Mouse (Mus musculus): ENCODE results near the gene Emc6. TPM values are rescaled to one million over a fixed set of nuclear protein-coding genes. Genes with fewer than 3 reads are reported as not detected.

Emc6 gene
- polyA plus RNA-seq (2012; rRNA removed): 27.2 and 42.2 TPM in 2 replicates

- WGBS: under 1% methylated on average over 81 of the region's 81 CpGs
- Histone ChIP-seq H3K4me3 (ENCODE audit: extremely low read depth, insufficient read depth, insufficient read length) (peak within 1 kb of the TSS; percentile 75), H3K4me1 (ENCODE audit: control insufficient read depth, insufficient read depth, insufficient read length) (peaks cover 5% of the 10 kb centered on the region), H3K27me3 (ENCODE audit: control insufficient read depth, insufficient read depth, low read length) (no peaks in the 10 kb centered on the region), H3K36me3 (ENCODE audit: control insufficient read depth, insufficient read depth, low read length) (no peaks in the 10 kb centered on the region), H3K27ac (ENCODE audit: insufficient read depth, low read length) (peak within 1 kb of the TSS; percentile 73)
- TF ChIP-seq CTCF (IDR thresholded peaks at IDR 0.05; ENCODE audit: extremely low read depth, insufficient read depth, insufficient read length, insufficient replicate concordance) (no peak), POLR2A (IDR thresholded peaks at IDR 0.05; ENCODE audit: low read depth, low read length) (peak; percentile 61)
- peak; percentile 95 to 96 for DNase-seq (ENCODE audit: low read depth in 1 of 2, low spot score in 2 of 2)
Observed at GRCm38 (mm10) chr11:73176608-73177508, at the start of gene Emc6, which contains the start of gene Tax1bp3. Gene Emc6, minus strand, starts transcription at chr11:73177037. Gene Tax1bp3, plus strand, starts transcription at chr11:73177083.

- H3K36me3 ChIP-seq (ENCODE audit: control insufficient read depth, insufficient read depth, low read length): peaks cover 2% of the 10 kb centered on the region
- no peak for DNase-seq (ENCODE audit: low read depth in 1 of 2, low spot score in 2 of 2)
- no peaks in the 10 kb centered on the region for H3K27me3 ChIP-seq (ENCODE audit: control insufficient read depth, insufficient read depth, low read length)
- H3K4me3 ChIP-seq (ENCODE audit: extremely low read depth, insufficient read depth, insufficient read length): no peak overlapping the region
- H3K4me1 ChIP-seq (ENCODE audit: control insufficient read depth, insufficient read depth, insufficient read length): no peaks in the 10 kb centered on the region
- no peak for TF ChIP-seq POLR2A (IDR thresholded peaks at IDR 0.05; ENCODE audit: low read depth, low read length)
- no peak for TF ChIP-seq CTCF (IDR thresholded peaks at IDR 0.05; ENCODE audit: extremely low read depth, insufficient read depth, insufficient read length, insufficient replicate concordance)
- WGBS: 88% methylated on average over 6 of the region's 6 CpGs
- no peak overlapping the region for H3K27ac ChIP-seq (ENCODE audit: insufficient read depth, low read length)
Observed at GRCm38 (mm10) chr11:73225856-73226255, 49.0 kb upstream of the Emc6 start.

GRCm38 (mm10) chr11:73223966-73224365 lies 47.1 kb upstream of the Emc6 start:
- no peak for DNase-seq (ENCODE audit: low read depth in 1 of 2, low spot score in 2 of 2)
- Histone ChIP-seq H3K27me3 (ENCODE audit: control insufficient read depth, insufficient read depth, low read length) (no peaks in the 10 kb centered on the region), H3K4me3 (ENCODE audit: extremely low read depth, insufficient read depth, insufficient read length) (no peak overlapping the region), H3K27ac (ENCODE audit: insufficient read depth, low read length) (no peak overlapping the region), H3K36me3 (ENCODE audit: control insufficient read depth, insufficient read depth, low read length) (peaks cover 2% of the 10 kb centered on the region), H3K4me1 (ENCODE audit: control insufficient read depth, insufficient read depth, insufficient read length) (no peaks in the 10 kb centered on the region)
- no peak for TF ChIP-seq POLR2A (IDR thresholded peaks at IDR 0.05; ENCODE audit: low read depth, low read length)
- TF ChIP-seq CTCF (IDR thresholded peaks at IDR 0.05; ENCODE audit: extremely low read depth, insufficient read depth, insufficient read length, insufficient replicate concordance): no peak
- WGBS: 80% methylated on average over 2 of the region's 2 CpGs

GRCm38 (mm10) chr11:73222846-73223245 lies 46.0 kb upstream of the Emc6 start:
- H3K27ac ChIP-seq (ENCODE audit: insufficient read depth, low read length): no peak overlapping the region
- peaks cover 2% of the 10 kb centered on the region for H3K36me3 ChIP-seq (ENCODE audit: control insufficient read depth, insufficient read depth, low read length)
- no peaks in the 10 kb centered on the region for H3K27me3 ChIP-seq (ENCODE audit: control insufficient read depth, insufficient read depth, low read length)
- no peak for DNase-seq (ENCODE audit: low read depth in 1 of 2, low spot score in 2 of 2)
- no peak overlapping the region for H3K4me3 ChIP-seq (ENCODE audit: extremely low read depth, insufficient read depth, insufficient read length)
- H3K4me1 ChIP-seq (ENCODE audit: control insufficient read depth, insufficient read depth, insufficient read length): no peaks in the 10 kb centered on the region
- 63% methylated on average over 5 of the region's 5 CpGs for WGBS
- TF ChIP-seq POLR2A (IDR thresholded peaks at IDR 0.05; ENCODE audit: low read depth, low read length): no peak
- no peak for TF ChIP-seq CTCF (IDR thresholded peaks at IDR 0.05; ENCODE audit: extremely low read depth, insufficient read depth, insufficient read length, insufficient replicate concordance)

- Histone ChIP-seq H3K27ac (ENCODE audit: insufficient read depth, low read length) (no peak overlapping the region), H3K27me3 (ENCODE audit: control insufficient read depth, insufficient read depth, low read length) (no peaks in the 10 kb centered on the region), H3K36me3 (ENCODE audit: control insufficient read depth, insufficient read depth, low read length) (peaks cover 2% of the 10 kb centered on the region), H3K4me1 (ENCODE audit: control insufficient read depth, insufficient read depth, insufficient read length) (no peaks in the 10 kb centered on the region), H3K4me3 (ENCODE audit: extremely low read depth, insufficient read depth, insufficient read length) (no peak overlapping the region)
- WGBS: 89% methylated on average over 1 of the region's 1 CpGs
- no peak for DNase-seq (ENCODE audit: low read depth in 1 of 2, low spot score in 2 of 2)
- TF ChIP-seq CTCF (IDR thresholded peaks at IDR 0.05; ENCODE audit: extremely low read depth, insufficient read depth, insufficient read length, insufficient replicate concordance) (no peak), POLR2A (IDR thresholded peaks at IDR 0.05; ENCODE audit: low read depth, low read length) (no peak)
Observed at GRCm38 (mm10) chr11:73220651-73221050, 43.8 kb upstream of the Emc6 start.

- no peaks in the 10 kb centered on the region for H3K27me3 ChIP-seq (ENCODE audit: control insufficient read depth, insufficient read depth, low read length)
- H3K4me1 ChIP-seq (ENCODE audit: control insufficient read depth, insufficient read depth, insufficient read length): no peaks in the 10 kb centered on the region
- H3K27ac ChIP-seq (ENCODE audit: insufficient read depth, low read length): no peak overlapping the region
- H3K4me3 ChIP-seq (ENCODE audit: extremely low read depth, insufficient read depth, insufficient read length): no peak overlapping the region
- no peak for TF ChIP-seq CTCF (IDR thresholded peaks at IDR 0.05; ENCODE audit: extremely low read depth, insufficient read depth, insufficient read length, insufficient replicate concordance)
- DNase-seq (ENCODE audit: low read depth in 1 of 2, low spot score in 2 of 2): no peak
- 83% methylated on average over 2 of the region's 2 CpGs for WGBS
- H3K36me3 ChIP-seq (ENCODE audit: control insufficient read depth, insufficient read depth, low read length): peaks cover 2% of the 10 kb centered on the region
Observed at GRCm38 (mm10) chr11:73219671-73220070, 42.8 kb upstream of the Emc6 start.

- Histone ChIP-seq H3K4me3 (ENCODE audit: extremely low read depth, insufficient read depth, insufficient read length) (no peak overlapping the region), H3K4me1 (ENCODE audit: control insufficient read depth, insufficient read depth, insufficient read length) (no peaks in the 10 kb centered on the region), H3K27ac (ENCODE audit: insufficient read depth, low read length) (no peak overlapping the region), H3K36me3 (ENCODE audit: control insufficient read depth, insufficient read depth, low read length) (no peaks in the 10 kb centered on the region), H3K27me3 (ENCODE audit: control insufficient read depth, insufficient read depth, low read length) (no peaks in the 10 kb centered on the region)
- no peak for TF ChIP-seq POLR2A (IDR thresholded peaks at IDR 0.05; ENCODE audit: low read depth, low read length)
- DNase-seq (ENCODE audit: low read depth in 1 of 2, low spot score in 2 of 2): no peak
- 91% methylated on average over 3 of the region's 3 CpGs for WGBS
Observed at GRCm38 (mm10) chr11:73213956-73214355, 37.1 kb upstream of the Emc6 start.

Data from spleen, adult 2 months (tissue).